Mouse (Mus musculus) liver, embryonic 13.5 days (tissue): ENCODE results near the gene Ttc39b. TPM values are rescaled to one million over a fixed set of nuclear protein-coding genes. Genes with fewer than 3 reads are reported as not detected.

Experiments
- ATAC-seq: fragments of 200-750 bp; cut with Nextera tagmentation; 2 replicates; pipeline ENCODE4 v1.8.0; 2017; ENCODE audit warnings: low read depth, mild to moderate bottlenecking, moderate number of reproducible peaks, moderate library complexity
- DNase-seq: peaks from one replicate; pipeline ENCODE4 v3.0.0; 2022
- H3K27ac ChIP-seq: fragments of 300-500 bp; sonication (generic); 2 replicates; pipeline ENCODE4 v1.5.1; 2015; ENCODE audit warnings: moderate library complexity, mild to moderate bottlenecking, inconsistent platforms
- H3K27me3 ChIP-seq: fragments of 300-500 bp; sonication (generic); 2 replicates; pipeline ENCODE4 v1.6.1; 2015; ENCODE audit warnings: mild to moderate bottlenecking, inconsistent platforms
- H3K36me3 ChIP-seq: fragments of 300-500 bp; sonication (generic); 2 replicates; pipeline ENCODE4 v1.6.1; 2015; ENCODE audit warnings: mild to moderate bottlenecking, inconsistent platforms
- H3K4me1 ChIP-seq: fragments of 300-500 bp; sonication (generic); replicated peaks from 2 replicates; pipeline ENCODE4 v1.6.1; 2015; ENCODE audit warnings: inconsistent platforms
- H3K4me2 ChIP-seq: fragments of 300-500 bp; sonication (generic); 2 replicates; pipeline ENCODE4 v1.6.1; 2015; ENCODE audit warnings: inconsistent platforms, mild to moderate bottlenecking, moderate library complexity
- H3K4me3 ChIP-seq: fragments of 300-500 bp; sonication (generic); replicated peaks from 2 replicates; pipeline ENCODE4 v1.5.1; 2015; ENCODE audit warnings: mild to moderate bottlenecking, inconsistent platforms
- H3K9ac ChIP-seq: fragments of 300-500 bp; sonication (generic); 2 replicates; pipeline ENCODE4 v1.6.1; 2015; ENCODE audit warnings: mild to moderate bottlenecking, inconsistent platforms
- H3K9me3 ChIP-seq: fragments of 300-500 bp; sonication (generic); replicated peaks from 2 replicates; pipeline ENCODE4 v1.6.1; 2016; ENCODE audit warnings: inconsistent platforms
- WGBS: fragments of 180-500 bp; shearing (Covaris S2); methylation state at CpG from one replicate; pipeline ENCODE4 v1.1.7; 2015; ENCODE audit not compliant: insufficient replicate concordance; 5-methylcytosine and 5-hydroxymethylcytosine counted together
- polyA plus RNA-seq: library from polyadenylated mRNA; unstranded; fragments of >200 nt; fragmentation: Nextera tagmentation; extraction: Ambion mirVana; gene quantifications from 2 replicates; pipeline ENCODE4 v1.2.1, GENCODE M21; 2015

Gene Ttc39b
- polyA plus RNA-seq, 1 experiment from 2014 or later: 2.8 TPM

DNA sequence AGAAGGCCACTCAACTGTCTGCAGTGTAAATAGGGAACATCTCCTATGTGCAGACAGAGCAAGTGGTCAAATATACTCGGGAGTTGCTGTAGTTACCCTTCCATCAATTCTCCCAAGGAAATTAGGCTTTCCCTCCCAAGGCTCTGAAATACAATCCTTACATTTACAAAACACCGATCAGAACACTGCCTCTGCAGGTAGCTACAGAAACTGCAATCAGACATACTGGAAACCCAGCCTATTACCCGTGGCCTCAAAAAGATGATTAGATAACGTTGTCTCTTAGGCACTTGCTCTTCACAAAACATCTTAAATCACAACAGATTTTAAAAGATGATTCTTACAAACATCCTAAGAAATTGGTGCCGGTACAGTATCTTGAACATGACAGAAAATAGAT is 99.8 kb downstream of the Ttc39b start:
- DNase-seq: no peak
- WGBS: 29% methylated on average over 5 of the region's 5 CpGs
- H3K4me3 ChIP-seq: no peak overlapping the region
- H3K9ac ChIP-seq: no peak overlapping the region
- no peaks in the 10 kb centered on the region for H3K27me3 ChIP-seq
- no peak for ATAC-seq
- no peaks in the 10 kb centered on the region for H3K4me1 ChIP-seq
- no peak overlapping the region for H3K27ac ChIP-seq
- H3K9me3 ChIP-seq: no peaks in the 10 kb centered on the region
- no peaks in the 10 kb centered on the region for H3K36me3 ChIP-seq
- H3K4me2 ChIP-seq: no peak overlapping the region

DNA sequence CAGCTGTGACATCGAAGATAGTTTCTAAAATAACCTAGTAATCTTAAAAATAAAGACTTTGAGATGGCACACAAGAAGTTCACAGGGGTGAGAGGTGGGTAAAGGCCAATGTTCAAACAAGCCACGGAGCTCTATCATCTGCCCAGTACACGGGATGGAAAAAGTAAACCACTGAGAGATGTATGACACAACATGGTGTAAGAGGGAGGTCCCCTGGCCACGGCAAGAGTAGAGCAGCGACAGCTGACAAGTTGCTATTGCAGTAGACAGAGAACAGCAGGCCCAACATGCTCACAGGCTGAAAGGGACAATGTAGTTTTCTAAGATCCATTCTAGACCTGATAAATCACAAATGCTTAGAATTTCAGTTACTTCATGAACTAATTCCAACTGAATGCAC is 100.9 kb downstream of the Ttc39b start:
- no peak for DNase-seq
- no peaks in the 10 kb centered on the region for H3K4me1 ChIP-seq
- H3K4me3 ChIP-seq: no peak overlapping the region
- ATAC-seq: no peak
- 59% methylated on average over 5 of the region's 5 CpGs for WGBS
- H3K9ac ChIP-seq: no peak overlapping the region
- H3K27me3 ChIP-seq: no peaks in the 10 kb centered on the region
- no peaks in the 10 kb centered on the region for H3K9me3 ChIP-seq
- H3K4me2 ChIP-seq: no peak overlapping the region
- no peak overlapping the region for H3K27ac ChIP-seq
- H3K36me3 ChIP-seq: no peaks in the 10 kb centered on the region

GRCm38 (mm10) chr4:83220761-83221557 is 103.1 kb downstream of the Ttc39b start:
- no peaks in the 10 kb centered on the region for H3K27me3 ChIP-seq
- no peak overlapping the region for H3K9ac ChIP-seq
- ATAC-seq (no peak), DNase-seq (no peak)
- WGBS: 62% methylated on average over 13 of the region's 13 CpGs
- H3K36me3 ChIP-seq: no peaks in the 10 kb centered on the region
- H3K4me3 ChIP-seq: no peak overlapping the region
- no peaks in the 10 kb centered on the region for H3K4me1 ChIP-seq
- H3K27ac ChIP-seq: no peak overlapping the region
- no peaks in the 10 kb centered on the region for H3K9me3 ChIP-seq
- no peak overlapping the region for H3K4me2 ChIP-seq

DNA sequence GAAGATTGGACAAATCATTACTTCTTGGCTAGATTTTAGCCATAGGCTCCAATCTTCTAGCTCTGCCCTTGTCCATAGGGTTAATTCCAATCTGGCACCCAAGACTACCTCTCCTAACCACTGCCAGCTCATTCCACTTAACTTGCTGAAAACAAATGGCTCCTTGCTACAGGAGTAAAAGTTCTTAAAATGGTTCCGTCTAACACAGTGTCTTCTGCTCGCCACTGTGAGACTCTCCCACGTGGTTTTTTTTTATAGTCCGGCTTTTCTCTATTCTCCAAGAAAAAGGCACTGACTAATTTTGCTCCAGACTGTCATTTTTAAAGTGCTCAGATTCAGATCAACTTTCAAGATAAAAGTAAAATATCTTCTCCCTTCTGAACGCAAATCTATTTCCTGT is 104.8 kb downstream of the Ttc39b start:
- ATAC-seq: no peak
- DNase-seq: no peak

GRCm38 (mm10) chr4:83217128-83217527 is 106.9 kb downstream of the Ttc39b start:
- no peak overlapping the region for H3K27ac ChIP-seq
- no peak for ATAC-seq
- no peaks in the 10 kb centered on the region for H3K36me3 ChIP-seq
- DNase-seq: no peak
- H3K4me1 ChIP-seq: no peaks in the 10 kb centered on the region
- WGBS: 62% methylated on average over 5 of the region's 5 CpGs
- no peak overlapping the region for H3K4me3 ChIP-seq
- H3K9me3 ChIP-seq: no peaks in the 10 kb centered on the region
- H3K4me2 ChIP-seq: no peak overlapping the region
- H3K27me3 ChIP-seq: no peaks in the 10 kb centered on the region
- no peak overlapping the region for H3K9ac ChIP-seq

More for the DNA sequence above, 104.8 kb downstream of the Ttc39b start:
- Histone ChIP-seq H3K27me3 (no peaks in the 10 kb centered on the region), H3K27ac (no peak overlapping the region), H3K9me3 (no peaks in the 10 kb centered on the region), H3K4me3 (no peak overlapping the region), H3K4me2 (no peak overlapping the region), H3K36me3 (no peaks in the 10 kb centered on the region), H3K4me1 (no peaks in the 10 kb centered on the region), H3K9ac (no peak overlapping the region)
- 61% methylated on average over 5 of the region's 5 CpGs for WGBS

GRCm38 (mm10) chr4:83216381-83216780 is 107.7 kb downstream of the Ttc39b start:
- Histone ChIP-seq H3K27me3 (no peaks in the 10 kb centered on the region), H3K9ac (no peak overlapping the region), H3K4me3 (no peak overlapping the region), H3K27ac (no peak overlapping the region), H3K36me3 (no peaks in the 10 kb centered on the region), H3K9me3 (no peaks in the 10 kb centered on the region), H3K4me1 (no peaks in the 10 kb centered on the region), H3K4me2 (no peak overlapping the region)
- WGBS: 58% methylated on average over 7 of the region's 7 CpGs
- ATAC-seq (no peak), DNase-seq (no peak)

GRCm38 (mm10) chr4:83215776-83216175 is 108.3 kb downstream of the Ttc39b start:
- WGBS: 40% methylated on average over 1 of the region's 1 CpGs

GRCm38 (mm10) chr4:83214822-83215558 is 109.1 kb downstream of the Ttc39b start:
- Histone ChIP-seq H3K9ac (no peak overlapping the region), H3K27me3 (no peaks in the 10 kb centered on the region), H3K9me3 (no peaks in the 10 kb centered on the region), H3K4me3 (no peak overlapping the region), H3K36me3 (no peaks in the 10 kb centered on the region), H3K4me1 (no peaks in the 10 kb centered on the region), H3K4me2 (no peak overlapping the region), H3K27ac (no peak overlapping the region)
- no peak for DNase-seq
- WGBS: 72% methylated on average over 9 of the region's 9 CpGs
- no peak for ATAC-seq

More at GRCm38 (mm10) chr4:83215776-83216175, 108.3 kb downstream of the Ttc39b start:
- no peak for DNase-seq
- Histone ChIP-seq H3K9ac (no peak overlapping the region), H3K27ac (no peak overlapping the region), H3K36me3 (no peaks in the 10 kb centered on the region), H3K4me1 (no peaks in the 10 kb centered on the region), H3K4me2 (no peak overlapping the region), H3K9me3 (no peaks in the 10 kb centered on the region), H3K27me3 (no peaks in the 10 kb centered on the region), H3K4me3 (no peak overlapping the region)
- no peak for ATAC-seq

DNA sequence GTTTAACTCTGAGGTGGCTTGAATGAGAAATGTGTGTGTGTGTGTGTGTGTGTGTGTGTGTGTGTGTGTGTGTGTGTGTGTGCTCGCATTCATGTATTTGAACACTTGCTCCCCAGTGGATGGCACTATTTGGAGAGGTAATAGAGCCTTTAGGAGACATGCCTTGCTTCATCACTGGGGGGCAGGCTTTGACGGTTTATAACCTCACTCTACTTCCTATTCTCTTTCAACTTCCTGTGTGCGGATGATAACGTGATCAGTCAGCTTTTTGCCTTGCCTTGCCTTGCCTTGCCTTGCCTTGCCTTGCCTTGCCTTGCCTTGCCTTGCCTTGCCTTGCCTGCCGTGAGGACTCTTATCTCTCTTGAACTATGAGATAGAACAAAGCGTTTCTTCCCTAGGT is 110.3 kb downstream of the Ttc39b start:
- no peak for DNase-seq
- Histone ChIP-seq H3K36me3 (no peaks in the 10 kb centered on the region), H3K9me3 (no peaks in the 10 kb centered on the region)

DNA sequence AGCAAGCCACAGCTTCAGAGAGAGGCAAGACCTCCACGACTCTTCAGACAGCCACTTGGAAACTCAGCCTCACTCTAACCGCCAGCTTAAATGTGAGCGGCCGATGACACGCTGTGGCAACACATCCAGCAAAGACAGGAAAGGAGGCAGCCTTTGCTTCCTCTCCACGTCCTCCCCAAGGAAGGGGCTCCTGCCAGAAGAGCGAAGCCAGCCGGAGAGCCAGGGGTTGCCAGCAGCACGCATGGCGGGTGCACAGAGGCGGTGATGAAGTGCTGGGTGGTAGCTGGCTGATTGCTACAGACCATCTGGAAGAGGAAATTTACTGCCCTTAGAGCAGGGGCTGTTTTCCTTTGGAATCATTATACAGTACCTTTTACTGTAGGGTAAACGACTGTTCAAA is 112.3 kb downstream of the Ttc39b start:
- no peaks in the 10 kb centered on the region for H3K36me3 ChIP-seq
- no peak overlapping the region for H3K9ac ChIP-seq
- H3K4me3 ChIP-seq: no peak overlapping the region
- no peak overlapping the region for H3K27ac ChIP-seq
- H3K9me3 ChIP-seq: no peaks in the 10 kb centered on the region
- WGBS: 31% methylated on average over 12 of the region's 12 CpGs
- H3K4me1 ChIP-seq: no peaks in the 10 kb centered on the region
- no peaks in the 10 kb centered on the region for H3K27me3 ChIP-seq
- no peak overlapping the region for H3K4me2 ChIP-seq
- no peak for ATAC-seq
- DNase-seq: no peak

More for the DNA sequence above, 110.3 kb downstream of the Ttc39b start:
- Histone ChIP-seq H3K4me2 (no peak overlapping the region), H3K9ac (no peak overlapping the region), H3K4me1 (no peaks in the 10 kb centered on the region), H3K27me3 (no peaks in the 10 kb centered on the region), H3K4me3 (no peak overlapping the region), H3K27ac (no peak overlapping the region)
- ATAC-seq: no peak
- 41% methylated on average over 6 of the region's 6 CpGs for WGBS

- Histone ChIP-seq H3K4me2 (no peak overlapping the region), H3K9ac (no peak overlapping the region), H3K36me3 (no peaks in the 10 kb centered on the region), H3K27ac (no peak overlapping the region), H3K9me3 (no peaks in the 10 kb centered on the region), H3K4me3 (no peak overlapping the region), H3K27me3 (no peaks in the 10 kb centered on the region), H3K4me1 (no peaks in the 10 kb centered on the region)
- WGBS: 51% methylated on average over 6 of the region's 6 CpGs
- no peak for ATAC-seq
- DNase-seq: no peak
Measured at GRCm38 (mm10) chr4:83210437-83210836, 113.6 kb downstream of the Ttc39b start.
